Mouse (Mus musculus) forebrain, embryonic 12.5 days (tissue): Measurements from ENCODE around the gene H2-M5. TPM values are rescaled to one million over a fixed set of nuclear protein-coding genes. Genes with fewer than 3 reads are reported as not detected.
A peak's percentile ranks its signal among the peaks of the same experiment; 100 is the strongest.

Experiments used
- ATAC-seq: fragments of 200-750 bp; cut with Nextera tagmentation; 2 replicates; pipeline ENCODE4 v1.8.0; 2017; ENCODE audit warnings: moderate TSS enrichment; ENCODE audit not compliant: low FRiP score
- H3K27ac ChIP-seq: fragments of 300-500 bp; sonication (generic); 2 replicates; pipeline ENCODE4 v1.5.1; 2016; ENCODE audit warnings: mild to moderate bottlenecking
- H3K27me3 ChIP-seq: fragments of 300-500 bp; sonication (generic); 2 replicates; pipeline ENCODE4 v1.6.1; 2016; ENCODE audit warnings: mild to moderate bottlenecking
- H3K36me3 ChIP-seq: fragments of 300-500 bp; sonication (generic); replicated peaks from 2 replicates; pipeline ENCODE4 v1.6.1; 2016; ENCODE audit warnings: mild to moderate bottlenecking
- H3K4me1 ChIP-seq: fragments of 300-500 bp; sonication (generic); 2 replicates; pipeline ENCODE4 v1.6.1; 2016
- H3K4me2 ChIP-seq: fragments of 300-500 bp; sonication (generic); 2 replicates; pipeline ENCODE4 v1.6.1; 2016; ENCODE audit warnings: mild to moderate bottlenecking, moderate library complexity
- H3K4me3 ChIP-seq: fragments of 300-500 bp; sonication (generic); replicated peaks from 2 replicates; pipeline ENCODE4 v1.5.1; 2016; ENCODE audit warnings: mild to moderate bottlenecking
- H3K9ac ChIP-seq: fragments of 300-500 bp; sonication (generic); 2 replicates; pipeline ENCODE4 v1.6.1; 2016; ENCODE audit warnings: mild to moderate bottlenecking
- H3K9me3 ChIP-seq: fragments of 300-500 bp; sonication (generic); 2 replicates; pipeline ENCODE4 v1.6.1; 2016
- WGBS: fragments of 180-500 bp; shearing (Covaris S2); methylation state at CpG from one replicate; pipeline ENCODE4 v1.1.7; 2016; 5-methylcytosine and 5-hydroxymethylcytosine counted together
- polyA plus RNA-seq: library from polyadenylated mRNA; unstranded; fragments of >200 nt; fragmentation: Nextera tagmentation; extraction: Ambion mirVana; gene quantifications from 2 replicates; pipeline ENCODE4 v1.2.1, GENCODE M21; 2016

Gene H2-M5
- polyA plus RNA-seq, 1 experiment from 2014 or later, result 1.6 TPM

- H3K9me3 ChIP-seq, result no peaks in the 10 kb centered on the region
- peak overlapping the region; percentile 79 for H3K9ac ChIP-seq
- H3K4me3 ChIP-seq, result peak overlapping the region; percentile 67
- H3K4me2 ChIP-seq, result peak overlapping the region; percentile 82
- peak; percentile 14; the same call in 1 of the 2 replicates for ATAC-seq
- H3K27ac ChIP-seq, result peak overlapping the region; percentile 36; the same call in 1 of the 2 replicates
- 0 out of 2 replicates have a peak, but pooled peaks cover 3% of the 10 kb centered on the region for H3K36me3 ChIP-seq
- WGBS, result 13% methylated on average over 12 of the region's 12 CpGs
- no peaks in the 10 kb centered on the region for H3K27me3 ChIP-seq
- peaks cover 15% of the 10 kb centered on the region for H3K4me1 ChIP-seq
Observed at GRCm38 (mm10) chr17:36958884-36959283, 30.5 kb downstream of the H2-M5 start.

- Histone ChIP-seq H3K36me3 (0 out of 2 replicates have a peak, but pooled peaks cover 3% of the 10 kb centered on the region), H3K9ac (peak within 1 kb of the TSS; percentile 79), H3K4me1 (peaks cover 15% of the 10 kb centered on the region), H3K4me3 (peak within 1 kb of the TSS; percentile 67), H3K27ac (peak within 1 kb of the TSS; percentile 68), H3K9me3 (no peaks in the 10 kb centered on the region), H3K4me2 (peak within 1 kb of the TSS; percentile 82), H3K27me3 (no peaks in the 10 kb centered on the region)
- ATAC-seq, result peak; percentile 98
- under 1% methylated on average over 46 of the region's 46 CpGs for WGBS
Observed at GRCm38 (mm10) chr17:36957999-36958743, 31.2 kb downstream of the H2-M5 start, which contains the start of the genes Znrd1 and Znrd1as. TSS of gene Znrd1 (minus strand) at chr17:36958559. TSS of gene Znrd1as (plus strand) at chr17:36958592.

GRCm38 (mm10) chr17:36953062-36953461, 36.3 kb downstream of the H2-M5 start:
- Histone ChIP-seq H3K9me3 (no peaks in the 10 kb centered on the region), H3K36me3 (peaks cover 15% of the 10 kb centered on the region), H3K4me1 (peaks cover 19% of the 10 kb centered on the region), H3K27me3 (peaks cover 4% of the 10 kb centered on the region; the same call in 1 of the 2 replicates), H3K27ac (no peak overlapping the region), H3K4me2 (no peak overlapping the region), H3K4me3 (no peak overlapping the region), H3K9ac (no peak overlapping the region)
- 96% methylated on average over 1 of the region's 1 CpGs for WGBS
- no peak for ATAC-seq

GRCm38 (mm10) chr17:36952631-36953030, 36.7 kb downstream of the H2-M5 start:
- H3K9ac ChIP-seq, result no peak overlapping the region
- no peak for ATAC-seq
- no peak overlapping the region for H3K27ac ChIP-seq
- H3K9me3 ChIP-seq, result no peaks in the 10 kb centered on the region
- H3K4me3 ChIP-seq, result no peak overlapping the region
- H3K4me2 ChIP-seq, result no peak overlapping the region
- WGBS, result 98% methylated on average over 2 of the region's 2 CpGs
- H3K4me1 ChIP-seq, result peaks cover 18% of the 10 kb centered on the region
- peaks cover 15% of the 10 kb centered on the region for H3K36me3 ChIP-seq
- peaks cover 4% of the 10 kb centered on the region; the same call in 1 of the 2 replicates for H3K27me3 ChIP-seq

- Histone ChIP-seq H3K4me1 (peaks cover 25% of the 10 kb centered on the region), H3K27me3 (peaks cover 10% of the 10 kb centered on the region), H3K4me2 (peak within 1 kb of the TSS; percentile 76), H3K27ac (peak within 1 kb of the TSS; percentile 80), H3K9ac (peak within 1 kb of the TSS; percentile 78), H3K36me3 (peaks cover 15% of the 10 kb centered on the region), H3K9me3 (no peaks in the 10 kb centered on the region), H3K4me3 (peak within 1 kb of the TSS; percentile 60)
- WGBS, result 3% methylated on average over 36 of the region's 36 CpGs
- ATAC-seq, result peak; percentile 96
Observed at GRCm38 (mm10) chr17:36950981-36951947, 38.1 kb downstream of the H2-M5 start, which contains the start of gene Ppp1r11. TSS of gene Ppp1r11 (minus strand) at chr17:36951741.

- H3K4me3 ChIP-seq, result no peak overlapping the region
- no peak overlapping the region for H3K4me2 ChIP-seq
- peaks cover 28% of the 10 kb centered on the region for H3K4me1 ChIP-seq
- H3K36me3 ChIP-seq, result peaks cover 14% of the 10 kb centered on the region
- H3K27ac ChIP-seq, result no peak overlapping the region
- WGBS, result 96% methylated on average over 8 of the region's 8 CpGs
- peaks cover 30% of the 10 kb centered on the region for H3K27me3 ChIP-seq
- H3K9me3 ChIP-seq, result no peaks in the 10 kb centered on the region
- no peak for ATAC-seq
- H3K9ac ChIP-seq, result no peak overlapping the region
Observed at GRCm38 (mm10) chr17:36949265-36949664, 40.1 kb downstream of the H2-M5 start.

GRCm38 (mm10) chr17:36948286-36948685, 41.1 kb downstream of the H2-M5 start:
- no peak for ATAC-seq

GRCm38 (mm10) chr17:36947051-36947819, 42.1 kb downstream of the H2-M5 start:
- Histone ChIP-seq H3K27ac (peak overlapping the region; percentile 26; the same call in 1 of the 2 replicates), H3K4me1 (peaks cover 41% of the 10 kb centered on the region)

More at GRCm38 (mm10) chr17:36948286-36948685, 41.1 kb downstream of the H2-M5 start:
- Histone ChIP-seq H3K4me1 (peaks cover 32% of the 10 kb centered on the region), H3K4me2 (no peak overlapping the region), H3K27ac (no peak overlapping the region), H3K9me3 (no peaks in the 10 kb centered on the region), H3K9ac (no peak overlapping the region), H3K27me3 (peaks cover 40% of the 10 kb centered on the region), H3K36me3 (peaks cover 12% of the 10 kb centered on the region), H3K4me3 (no peak overlapping the region)
- 86% methylated on average over 1 of the region's 1 CpGs for WGBS

GRCm38 (mm10) chr17:36944121-36944775, 45.1 kb downstream of the H2-M5 start:
- no peak overlapping the region for H3K9ac ChIP-seq
- peaks cover 73% of the 10 kb centered on the region for H3K27me3 ChIP-seq

More at GRCm38 (mm10) chr17:36947051-36947819, 42.1 kb downstream of the H2-M5 start:
- Histone ChIP-seq H3K36me3 (peaks cover 12% of the 10 kb centered on the region), H3K4me3 (peak overlapping the region; percentile 54), H3K9me3 (no peaks in the 10 kb centered on the region), H3K9ac (peak overlapping the region; percentile 69), H3K27me3 (peaks cover 50% of the 10 kb centered on the region), H3K4me2 (peak overlapping the region; percentile 92)
- ATAC-seq, result peak; percentile 59
- WGBS, result under 1% methylated on average over 59 of the region's 62 CpGs

GRCm38 (mm10) chr17:36943691-36944090, 45.6 kb downstream of the H2-M5 start:
- ATAC-seq, result no peak
- Histone ChIP-seq H3K4me1 (peaks cover 29% of the 10 kb centered on the region), H3K4me3 (no peak overlapping the region), H3K36me3 (peaks cover under 1% of the 10 kb centered on the region), H3K4me2 (peak overlapping the region; percentile 61; the same call in 1 of the 2 replicates), H3K9me3 (no peaks in the 10 kb centered on the region), H3K27me3 (peaks cover 73% of the 10 kb centered on the region), H3K9ac (no peak overlapping the region), H3K27ac (no peak overlapping the region)
- 26% methylated on average over 5 of the region's 5 CpGs for WGBS

More at GRCm38 (mm10) chr17:36944121-36944775, 45.1 kb downstream of the H2-M5 start:
- ATAC-seq, result no peak
- Histone ChIP-seq H3K4me1 (peaks cover 29% of the 10 kb centered on the region), H3K36me3 (peaks cover 6% of the 10 kb centered on the region), H3K4me2 (no peak overlapping the region), H3K9me3 (no peaks in the 10 kb centered on the region), H3K4me3 (no peak overlapping the region), H3K27ac (no peak overlapping the region)
- whole genome bisulfite sequencing, result 22% methylated on average over 9 of the region's 9 CpGs
